ENCODE assay signal across 22 mouse cellular contexts in genomic region chr15:77731605-77732004, GRCm38 (mm10). TPM values are rescaled to one million over a fixed set of nuclear protein-coding genes. Genes with fewer than 3 reads are reported as not detected.
"Had no signal": no experiment of that assay in that cellular context is flagged by ENCODE, and none has a peak within 500 bp of the region (broad histone marks: within the 10 kb centered on the region; RNA-seq: fewer than 3 reads in every experiment).

No protein-coding gene starts in this region.

- H3K27ac ChIP-seq: lung, embryonic 15.5 days; macrophage; midbrain, embryonic 12.5 days; midbrain, embryonic 15.5 days; neural tube, embryonic 12.5 days; stomach, embryonic 15.5 days; stomach, postnatal 0 days had no signal

- H3K9ac ChIP-seq: liver, postnatal 0 days; lung, embryonic 15.5 days; midbrain, embryonic 12.5 days; midbrain, embryonic 15.5 days; neural tube, embryonic 12.5 days; stomach, embryonic 15.5 days had no signal

- DNase-seq: liver, postnatal 0 days; lung, adult 2 months; lung, postnatal 14 days; lung, postnatal 36 days; right cerebral cortex, postnatal 14 days; thymus, adult 2 months; thymus, postnatal 25 days; thymus, postnatal 4 days had no signal

- H3K27me3 ChIP-seq: lung, embryonic 15.5 days; midbrain, embryonic 12.5 days; midbrain, embryonic 15.5 days; neural tube, embryonic 12.5 days; stomach, embryonic 15.5 days had no signal

- H3K4me1 ChIP-seq: lung, embryonic 15.5 days; megakaryocyte, embryonic 14.5 days; midbrain, embryonic 12.5 days; midbrain, embryonic 15.5 days; neural tube, embryonic 12.5 days; stomach, embryonic 15.5 days had no signal

- H3K9me3 ChIP-seq: lung, embryonic 15.5 days; megakaryocyte, embryonic 14.5 days; midbrain, embryonic 12.5 days; midbrain, embryonic 15.5 days; neural tube, embryonic 12.5 days; stomach, embryonic 15.5 days had no signal

- H3K4me3 ChIP-seq: lung, embryonic 15.5 days; megakaryocyte, embryonic 14.5 days; midbrain, embryonic 12.5 days; midbrain, embryonic 15.5 days; neural tube, embryonic 12.5 days; stomach, embryonic 15.5 days had no signal

- H3K36me3 ChIP-seq: lung, embryonic 15.5 days; midbrain, embryonic 12.5 days; midbrain, embryonic 15.5 days; neural tube, embryonic 12.5 days; stomach, embryonic 15.5 days had no signal

RNA-seq across cellular contexts. Expression of gene Apol9b, which starts 2.8 kb away (rescaled TPM):
- total RNA-seq: megakaryocyte progenitor cell, adult 5-6 weeks; monocyte, adult 5-6 weeks had no signal
- polyA plus RNA-seq: lung, embryonic 15.5 days; midbrain, embryonic 12.5 days; midbrain, embryonic 15.5 days; midbrain, postnatal 0 days; neural tube, embryonic 12.5 days; testis, adult 2 months had no signal

RNA-seq across cellular contexts. Expression of gene Apol8, which starts 25.2 kb away (rescaled TPM):
- total RNA-seq: midbrain, postnatal 0 days had no signal
- polyA plus RNA-seq: lung, adult 2 months; lung, embryonic 15.5 days; macrophage had no signal

RNA-seq across cellular contexts. Expression of gene Apol7e, which starts 32.9 kb away (rescaled TPM):
- total RNA-seq: midbrain, postnatal 0 days had no signal
- polyA plus RNA-seq: lung, postnatal 0 days; midbrain, embryonic 12.5 days; midbrain, embryonic 15.5 days; midbrain, postnatal 0 days; neural tube, embryonic 12.5 days; neural tube, embryonic 14.5 days; testis, adult 2 months had no signal
